Mouse (Mus musculus) myocyte (in vitro differentiated cells): Measurements from ENCODE around the gene Arid3b. TPM values are rescaled to one million over a fixed set of nuclear protein-coding genes. Genes with fewer than 3 reads are reported as not detected.

ENCODE experiments used
- H3K27me3 ChIP-seq: one replicate; pipeline ENCODE4 v1.6.1; 2011; ENCODE audit not compliant: control insufficient read depth, insufficient read depth, insufficient read length
- H3K36me3 ChIP-seq: one replicate; pipeline ENCODE4 v1.6.1; 2011; ENCODE audit not compliant: control insufficient read depth, insufficient read depth
- H3K4me2 ChIP-seq: one replicate; pipeline ENCODE4 v1.6.1; 2011; ENCODE audit warnings: low read depth, control low read depth
- H3K4me3 ChIP-seq: one replicate; pipeline ENCODE4 v1.5.1; 2011; ENCODE audit warnings: mild to moderate bottlenecking, control low read depth, moderate library complexity
- H3K79me2 ChIP-seq: one replicate; pipeline ENCODE4 v1.6.1; 2011; ENCODE audit not compliant: control insufficient read depth, insufficient read depth
- H3ac ChIP-seq: one replicate; pipeline ENCODE4 v1.6.1; 2011; ENCODE audit not compliant: control insufficient read depth, insufficient read length
- CEBPB ChIP-seq: IDR thresholded peaks from 2 replicates; pipeline ENCODE4 v1.6.1; 2011; ENCODE audit warnings: mild to moderate bottlenecking, moderate library complexity; ENCODE audit not compliant: poor library complexity, insufficient read depth, severe bottlenecking
- E2F4 ChIP-seq: IDR thresholded peaks from one replicate; pipeline ENCODE4 v1.6.1; 2011; ENCODE audit warnings: mild to moderate bottlenecking, control low read depth, moderate library complexity; ENCODE audit not compliant: insufficient read depth
- MAX ChIP-seq: IDR thresholded peaks from one replicate; pipeline ENCODE4 v1.6.1; 2011; ENCODE audit warnings: low read depth, mild to moderate bottlenecking, control low read depth
- MYOD1 ChIP-seq, 3 experiments: IDR thresholded peaks; one replicate each; pipeline ENCODE4 v1.6.1; 2011; ENCODE audit warnings: control low read depth in 2 of 3, low read depth in 2 of 3, mild to moderate bottlenecking in 2 of 3, moderate library complexity in 1 of 3; ENCODE audit not compliant: insufficient read length in 2 of 3, control insufficient read depth in 1 of 3
- MYOG ChIP-seq, 3 experiments: IDR thresholded peaks; one replicate each; pipeline ENCODE4 v1.6.1; 2011; ENCODE audit warnings: control low read depth in 2 of 3, low read depth in 2 of 3, mild to moderate bottlenecking in 2 of 3; ENCODE audit not compliant: insufficient read length in 2 of 3, control insufficient read depth in 1 of 3, insufficient read depth in 1 of 3
- POLR2A ChIP-seq: IDR thresholded peaks from one replicate; pipeline ENCODE4 v1.6.1; 2011; ENCODE audit warnings: low read depth, mild to moderate bottlenecking, control low read depth, moderate library complexity; ENCODE audit not compliant: insufficient read length
- POLR2AphosphoS2 ChIP-seq: IDR thresholded peaks from one replicate; pipeline ENCODE4 v1.6.1; 2011; ENCODE audit warnings: low read depth, control low read depth; ENCODE audit not compliant: insufficient read length
- REST ChIP-seq: IDR thresholded peaks from one replicate; pipeline ENCODE4 v1.6.1; 2011; ENCODE audit warnings: mild to moderate bottlenecking, control low read depth, moderate library complexity; ENCODE audit not compliant: insufficient read depth, insufficient read length
- SRF ChIP-seq: IDR thresholded peaks from one replicate; pipeline ENCODE4 v1.6.1; 2011; ENCODE audit warnings: low read depth; ENCODE audit not compliant: control insufficient read depth, insufficient read length
- TCF12 ChIP-seq: IDR thresholded peaks from one replicate; pipeline ENCODE4 v1.6.1; 2011; ENCODE audit warnings: mild to moderate bottlenecking, control low read depth; ENCODE audit not compliant: poor library complexity, insufficient read depth, severe bottlenecking
- TCF3 ChIP-seq: IDR thresholded peaks from one replicate; pipeline ENCODE4 v1.6.1; 2011; ENCODE audit warnings: low read depth, control low read depth; ENCODE audit not compliant: insufficient read length
- USF1 ChIP-seq: IDR thresholded peaks from one replicate; pipeline ENCODE4 v1.6.1; 2011; ENCODE audit warnings: low read depth, mild to moderate bottlenecking, control low read depth, moderate library complexity
- polyA plus RNA-seq: library from polyadenylated mRNA; unstranded; fragments of >200 nt; fragmentation: generic; extraction: Trizol; gene quantifications from one replicate; pipeline ENCODE4 v1.2.1, GENCODE M21; 2012; ENCODE audit warnings: missing spikeins

The Arid3b gene
- polyA plus RNA-seq, 1 experiment: 1.5 TPM

DNA sequence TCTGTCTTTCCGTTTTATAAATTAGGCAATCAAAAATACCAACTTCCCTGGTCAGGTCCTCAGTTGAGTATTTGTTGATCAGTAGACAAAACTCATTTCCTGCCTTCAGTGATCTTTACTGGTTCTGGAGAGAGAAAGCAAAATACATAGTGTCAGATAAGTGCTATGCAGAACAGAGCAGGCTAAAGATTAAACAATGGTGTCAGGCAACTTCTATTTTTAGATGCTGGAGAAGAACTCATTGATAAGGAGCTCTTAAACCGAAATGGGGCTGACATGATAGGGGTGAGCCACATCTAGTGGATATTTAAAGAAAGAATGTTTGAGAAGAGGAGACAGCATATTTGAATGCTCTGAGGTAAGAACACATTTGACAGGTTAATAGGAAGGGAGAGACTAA is 2.4 kb upstream of the Arid3b start:
- peaks cover under 1% of the 10 kb centered on the region for H3K27me3 ChIP-seq
- TF ChIP-seq POLR2AphosphoS2 (no peak), CEBPB (no peak), POLR2A (no peak), TCF12 (no peak), E2F4 (no peak), TCF3 (no peak), MYOD1 (IDR thresholded peaks at IDR 0.05; ENCODE audit: control insufficient read depth in 1 of 3, insufficient read length in 2 of 3, low read depth in 2 of 3) (no peak), MYOG (IDR thresholded peaks at IDR 0.05; ENCODE audit: control insufficient read depth in 1 of 3, insufficient read depth in 1 of 3, insufficient read length in 2 of 3, low read depth in 2 of 3) (no peak), SRF (no peak), MAX (no peak), REST (no peak), USF1 (no peak)
- H3K4me2 ChIP-seq: no peak overlapping the region
- H3K36me3 ChIP-seq: no peaks in the 10 kb centered on the region
- H3K79me2 ChIP-seq: no peaks in the 10 kb centered on the region
- no peak overlapping the region for H3K4me3 ChIP-seq
- H3ac ChIP-seq: no peak overlapping the region

DNA sequence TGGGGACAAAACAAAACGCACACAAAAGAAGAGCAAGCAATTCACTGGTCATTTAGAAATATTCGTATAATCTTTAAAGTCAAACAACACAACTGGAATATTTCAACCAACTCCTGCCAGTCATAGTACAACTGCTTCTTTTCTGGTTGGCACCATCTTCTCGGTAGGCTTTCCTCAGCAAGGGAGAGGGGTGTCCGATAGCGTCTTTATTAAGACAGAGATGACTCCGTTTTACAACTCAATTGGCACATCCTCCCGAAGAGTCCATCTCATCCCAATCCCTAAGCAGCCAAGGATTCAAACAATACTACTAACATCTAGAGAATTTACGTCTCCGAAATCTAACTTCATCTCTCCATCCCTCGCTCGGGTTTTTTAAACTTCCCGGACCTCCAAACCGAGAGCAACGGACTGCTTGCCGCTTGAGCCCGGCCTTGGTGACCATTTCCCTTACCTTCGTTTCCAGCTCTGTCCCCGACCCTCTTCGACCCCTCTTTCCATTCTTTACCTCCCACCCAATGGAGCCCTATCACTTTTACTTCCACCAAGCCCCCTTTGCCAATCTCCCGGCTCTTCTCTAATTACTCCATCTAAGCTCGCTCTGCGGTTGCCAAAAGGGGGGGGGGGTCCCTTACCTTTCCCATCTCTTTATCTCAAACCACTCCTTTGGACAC is 615 bp downstream of the Arid3b start:
- TF ChIP-seq MYOG (IDR thresholded peaks at IDR 0.05; ENCODE audit: control insufficient read depth in 1 of 3, insufficient read depth in 1 of 3, insufficient read length in 2 of 3, low read depth in 2 of 3): no peak
- TF ChIP-seq CEBPB: no peak
- TF ChIP-seq USF1: no peak
- TF ChIP-seq SRF: no peak
- no peak for TF ChIP-seq TCF12
- TF ChIP-seq MAX: no peak
- no peak for TF ChIP-seq MYOD1 (IDR thresholded peaks at IDR 0.05; ENCODE audit: control insufficient read depth in 1 of 3, insufficient read length in 2 of 3, low read depth in 2 of 3)
- TF ChIP-seq E2F4: no peak
- TF ChIP-seq POLR2A: no peak
- Histone ChIP-seq H3ac (peak overlapping the region; percentile 70), H3K79me2 (no peaks in the 10 kb centered on the region), H3K4me3 (peak overlapping the region; percentile 39), H3K27me3 (peaks cover 4% of the 10 kb centered on the region), H3K4me2 (peak overlapping the region; percentile 72), H3K36me3 (no peaks in the 10 kb centered on the region)

- Histone ChIP-seq H3K36me3 (no peaks in the 10 kb centered on the region), H3K4me3 (peak overlapping the region; percentile 39), H3K79me2 (no peaks in the 10 kb centered on the region), H3K27me3 (peaks cover 4% of the 10 kb centered on the region), H3ac (no peak overlapping the region), H3K4me2 (peak overlapping the region; percentile 72)
- no peak for TF ChIP-seq SRF
- TF ChIP-seq REST: no peak
- no peak for TF ChIP-seq CEBPB
- no peak for TF ChIP-seq E2F4
- no peak for TF ChIP-seq POLR2A
- TF ChIP-seq MYOD1 (IDR thresholded peaks at IDR 0.05; ENCODE audit: control insufficient read depth in 1 of 3, insufficient read length in 2 of 3, low read depth in 2 of 3): no peak
- no peak for TF ChIP-seq USF1
- no peak for TF ChIP-seq POLR2AphosphoS2
- no peak for TF ChIP-seq TCF3
- TF ChIP-seq MYOG (IDR thresholded peaks at IDR 0.05; ENCODE audit: control insufficient read depth in 1 of 3, insufficient read depth in 1 of 3, insufficient read length in 2 of 3, low read depth in 2 of 3): no peak
- TF ChIP-seq MAX: no peak
- no peak for TF ChIP-seq TCF12
Measured at GRCm38 (mm10) chr9:57834629-57835417, 1.8 kb downstream of the Arid3b start.

DNA sequence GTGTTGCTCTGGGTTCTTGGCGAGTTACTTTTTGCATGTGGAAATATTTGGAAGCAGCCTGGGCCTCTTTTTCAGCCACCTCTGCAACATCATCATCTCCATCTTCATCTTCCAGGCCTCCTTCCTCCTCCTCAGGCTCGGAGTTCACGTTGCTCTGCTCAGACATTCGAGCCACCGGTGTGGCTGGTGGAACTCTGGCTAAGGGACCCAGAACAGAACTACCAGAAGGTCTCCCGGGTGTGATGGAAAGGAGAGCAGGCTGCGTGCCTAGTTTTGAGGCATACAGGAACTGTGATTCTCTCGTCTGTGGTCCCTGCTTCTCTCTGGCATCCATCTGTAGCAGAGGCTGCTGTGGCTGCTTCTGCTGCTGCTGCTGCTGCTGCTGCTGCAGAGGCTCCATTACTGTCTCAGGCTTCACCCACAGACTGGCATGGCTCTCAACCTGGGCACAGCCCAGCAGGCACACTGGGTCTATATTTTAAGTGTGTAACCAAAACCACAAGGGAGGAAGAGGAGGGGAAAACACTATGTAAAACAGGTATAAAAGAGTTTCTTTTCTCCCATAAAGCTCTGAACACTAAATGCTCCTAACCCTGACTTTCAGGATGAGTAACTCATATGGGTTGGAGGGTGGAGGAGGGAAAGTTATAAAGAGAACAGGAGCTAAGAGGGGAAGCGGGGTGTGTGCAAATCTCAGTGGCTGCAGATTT is 2.7 kb downstream of the Arid3b start:
- H3K27me3 ChIP-seq: peaks cover 6% of the 10 kb centered on the region
- no peak for TF ChIP-seq REST
- no peak for TF ChIP-seq TCF12
- no peak for TF ChIP-seq MYOG (IDR thresholded peaks at IDR 0.05; ENCODE audit: control insufficient read depth in 1 of 3, insufficient read depth in 1 of 3, insufficient read length in 2 of 3, low read depth in 2 of 3)
- TF ChIP-seq MYOD1 (IDR thresholded peaks at IDR 0.05; ENCODE audit: control insufficient read depth in 1 of 3, insufficient read length in 2 of 3, low read depth in 2 of 3): no peak
- TF ChIP-seq CEBPB: no peak
- TF ChIP-seq POLR2A: no peak
- TF ChIP-seq USF1: no peak
- TF ChIP-seq TCF3: no peak
- TF ChIP-seq SRF: no peak
- no peak for TF ChIP-seq POLR2AphosphoS2
- no peak for TF ChIP-seq MAX
- no peak for TF ChIP-seq E2F4
- no peaks in the 10 kb centered on the region for H3K36me3 ChIP-seq
- H3K4me2 ChIP-seq: no peak overlapping the region
- no peak overlapping the region for H3K4me3 ChIP-seq
- H3K79me2 ChIP-seq: no peaks in the 10 kb centered on the region
- H3ac ChIP-seq: no peak overlapping the region
